In the genomic region with DNA sequence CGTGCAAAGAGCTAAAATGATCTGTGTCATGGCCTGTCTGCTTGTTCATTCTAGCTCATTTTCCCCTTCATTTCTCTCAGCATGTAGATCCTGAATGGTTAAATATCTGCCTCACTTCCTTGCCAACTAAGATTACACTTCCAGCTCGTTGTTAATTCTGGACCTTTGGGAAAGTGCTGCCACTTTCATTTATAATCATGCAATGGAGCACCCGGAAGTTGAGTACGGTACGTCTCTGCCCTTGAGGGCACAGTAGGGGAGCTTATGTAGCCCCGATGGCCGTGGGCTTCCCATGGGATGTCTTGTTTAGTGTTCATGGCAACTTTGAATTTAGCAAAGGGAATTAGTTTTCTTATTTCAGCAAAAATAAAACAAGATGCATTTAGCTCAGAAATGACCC, we compare ENCODE assay signal across 33 mouse cellular contexts.
"Had no signal": no experiment of that assay in that cellular context is flagged by ENCODE, and none has a peak within 500 bp of the region (broad histone marks: within the 10 kb centered on the region; RNA-seq: fewer than 3 reads in every experiment).

No protein-coding gene starts in this region.

- H3K9me3 ChIP-seq: heart, embryonic 12.5 days; heart, embryonic 15.5 days; hindbrain, embryonic 12.5 days; hindbrain, embryonic 15.5 days; intestine, embryonic 15.5 days; kidney, embryonic 15.5 days had no signal

- H3K27me3 ChIP-seq: heart, embryonic 12.5 days; heart, embryonic 13.5 days; heart, embryonic 15.5 days; hindbrain, embryonic 12.5 days; hindbrain, embryonic 15.5 days; intestine, embryonic 15.5 days; kidney, embryonic 15.5 days had no signal

- H3K4me3 ChIP-seq: heart, adult 2 months; heart, embryonic 12.5 days; heart, embryonic 13.5 days; heart, embryonic 15.5 days; hindbrain, embryonic 10.5 days; hindbrain, embryonic 12.5 days; hindbrain, embryonic 15.5 days; intestine, embryonic 15.5 days; kidney, embryonic 15.5 days; layer of hippocampus, adult 2 months had no signal

- H3K27ac ChIP-seq: heart, adult 2 months; heart, embryonic 13.5 days; heart, embryonic 15.5 days; hindbrain, embryonic 10.5 days; hindbrain, embryonic 12.5 days; hindbrain, embryonic 14.5 days; hindbrain, embryonic 15.5 days; intestine, embryonic 15.5 days; kidney, embryonic 15.5 days; kidney, postnatal 0 days; layer of hippocampus, adult 2 months had no signal

- H3K4me1 ChIP-seq: heart, embryonic 12.5 days; heart, embryonic 13.5 days; heart, embryonic 15.5 days; hindbrain, embryonic 15.5 days had no signal

- DNase-seq: heart, adult 2 months; heart, postnatal 10 days; heart, postnatal 14 days; heart, postnatal 36 days; heart, postnatal 4 days; kidney, adult 11 months; kidney, adult 18-20 months; kidney, adult 2 months; kidney, adult 8-10 months; kidney, adult 9 months; kidney, postnatal 10 days; kidney, postnatal 14 days; kidney, postnatal 25 days; kidney, postnatal 36 days; kidney, postnatal 4 days; layer of hippocampus, adult 9-11 months; layer of hippocampus, postnatal 36 days had no signal

- H3K4me2 ChIP-seq: heart, embryonic 11.5 days; heart, embryonic 12.5 days; heart, embryonic 13.5 days; heart, embryonic 15.5 days; hindbrain, embryonic 12.5 days; hindbrain, embryonic 14.5 days; hindbrain, embryonic 15.5 days; intestine, embryonic 15.5 days; kidney, embryonic 15.5 days had no signal

- H3K9ac ChIP-seq: heart, embryonic 12.5 days; heart, embryonic 13.5 days; heart, embryonic 15.5 days; hindbrain, embryonic 12.5 days; hindbrain, embryonic 14.5 days; hindbrain, embryonic 15.5 days; intestine, embryonic 15.5 days; kidney, embryonic 15.5 days had no signal

- H3K36me3 ChIP-seq: heart, embryonic 12.5 days; heart, embryonic 13.5 days; heart, embryonic 15.5 days; hindbrain, embryonic 10.5 days; hindbrain, embryonic 12.5 days; hindbrain, embryonic 15.5 days; intestine, embryonic 15.5 days; kidney, embryonic 15.5 days had no signal

- ATAC-seq: hindbrain, embryonic 16.5 days; inflammation-experienced regulatory T-cells, adult 6 months; intestine, embryonic 15.5 days; intestine, embryonic 16.5 days; intestine, postnatal 0 days had no signal
